Mouse (Mus musculus): ENCODE measurements around the gene Atp13a1.

Atp13a1 gene

GRCm38 (mm10) chr8:69790773-69791367 is at the start of gene Atp13a1, which contains the start of gene Zfp866:
Atp13a1 (plus strand) TSS chr8:69791163.
Zfp866 (minus strand) TSS chr8:69791178.
- Histone ChIP-seq H3K36me3 (ENCODE audit: control insufficient read depth, insufficient read depth, low read length, poor library complexity, severe bottlenecking) (peaks cover 1% of the 10 kb centered on the region), H3K27me3 (ENCODE audit: control insufficient read depth, insufficient read depth, low read length, poor library complexity, severe bottlenecking) (no peaks in the 10 kb centered on the region)
- peak; percentile 92 for DNase-seq (ENCODE audit: low read depth, low spot score)

- H3K27me3 ChIP-seq (ENCODE audit: control insufficient read depth, insufficient read depth, low read length, poor library complexity, severe bottlenecking): no peaks in the 10 kb centered on the region
- no peaks in the 10 kb centered on the region for H3K36me3 ChIP-seq (ENCODE audit: control insufficient read depth, insufficient read depth, low read length, poor library complexity, severe bottlenecking)
- DNase-seq (ENCODE audit: low read depth, low spot score): no peak
These were observed 49.7 kb upstream of the Atp13a1 start for GRCm38 (mm10) chr8:69741231-69741630.

GRCm38 (mm10) chr8:69749544-69750454 is 41.2 kb upstream of the Atp13a1 start, which contains the start of gene Zfp963:
Zfp963 (minus strand) TSS chr8:69749970.
- DNase-seq (ENCODE audit: low read depth, low spot score): peak; percentile 97
- no peaks in the 10 kb centered on the region for H3K27me3 ChIP-seq (ENCODE audit: control insufficient read depth, insufficient read depth, low read length, poor library complexity, severe bottlenecking)
- H3K36me3 ChIP-seq (ENCODE audit: control insufficient read depth, insufficient read depth, low read length, poor library complexity, severe bottlenecking): no peaks in the 10 kb centered on the region

GRCm38 (mm10) chr8:69752437-69752836 is 38.5 kb upstream of the Atp13a1 start:
- no peak for DNase-seq (ENCODE audit: low read depth, low spot score)
- no peaks in the 10 kb centered on the region for H3K27me3 ChIP-seq (ENCODE audit: control insufficient read depth, insufficient read depth, low read length, poor library complexity, severe bottlenecking)
- no peaks in the 10 kb centered on the region for H3K36me3 ChIP-seq (ENCODE audit: control insufficient read depth, insufficient read depth, low read length, poor library complexity, severe bottlenecking)

GRCm38 (mm10) chr8:69758316-69758715 is 32.6 kb upstream of the Atp13a1 start:
- DNase-seq (ENCODE audit: low read depth, low spot score): no peak
- no peaks in the 10 kb centered on the region for H3K27me3 ChIP-seq (ENCODE audit: control insufficient read depth, insufficient read depth, low read length, poor library complexity, severe bottlenecking)
- 0 out of 2 replicates have a peak, but pooled peaks cover 2% of the 10 kb centered on the region for H3K36me3 ChIP-seq (ENCODE audit: control insufficient read depth, insufficient read depth, low read length, poor library complexity, severe bottlenecking)

GRCm38 (mm10) chr8:69761814-69762445 is 29.0 kb upstream of the Atp13a1 start:
- no peak for DNase-seq (ENCODE audit: low read depth, low spot score)
- no peaks in the 10 kb centered on the region for H3K27me3 ChIP-seq (ENCODE audit: control insufficient read depth, insufficient read depth, low read length, poor library complexity, severe bottlenecking)
- peaks cover 18% of the 10 kb centered on the region for H3K36me3 ChIP-seq (ENCODE audit: control insufficient read depth, insufficient read depth, low read length, poor library complexity, severe bottlenecking)

- no peak for DNase-seq (ENCODE audit: low read depth, low spot score)
- Histone ChIP-seq H3K36me3 (ENCODE audit: control insufficient read depth, insufficient read depth, low read length, poor library complexity, severe bottlenecking) (peaks cover 5% of the 10 kb centered on the region), H3K27me3 (ENCODE audit: control insufficient read depth, insufficient read depth, low read length, poor library complexity, severe bottlenecking) (no peaks in the 10 kb centered on the region)
These were observed 19.7 kb upstream of the Atp13a1 start for GRCm38 (mm10) chr8:69771221-69771620.

GRCm38 (mm10) chr8:69772106-69772505 is 18.9 kb upstream of the Atp13a1 start:
- Histone ChIP-seq H3K36me3 (ENCODE audit: control insufficient read depth, insufficient read depth, low read length, poor library complexity, severe bottlenecking) (peaks cover 2% of the 10 kb centered on the region), H3K27me3 (ENCODE audit: control insufficient read depth, insufficient read depth, low read length, poor library complexity, severe bottlenecking) (no peaks in the 10 kb centered on the region)
- DNase-seq (ENCODE audit: low read depth, low spot score): no peak

GRCm38 (mm10) chr8:69774503-69775148 is 16.3 kb upstream of the Atp13a1 start, which contains the start of gene Gm20422:
Gm20422 (minus strand) TSS chr8:69774886.
- no peaks in the 10 kb centered on the region for H3K36me3 ChIP-seq (ENCODE audit: control insufficient read depth, insufficient read depth, low read length, poor library complexity, severe bottlenecking)
- DNase-seq (ENCODE audit: low read depth, low spot score): peak; percentile 98

GRCm38 (mm10) chr8:69775149-69775534 is 15.8 kb upstream of the Atp13a1 start:
- no peaks in the 10 kb centered on the region for H3K27me3 ChIP-seq (ENCODE audit: control insufficient read depth, insufficient read depth, low read length, poor library complexity, severe bottlenecking)
- DNase-seq (ENCODE audit: low read depth, low spot score): no peak
- no peaks in the 10 kb centered on the region for H3K36me3 ChIP-seq (ENCODE audit: control insufficient read depth, insufficient read depth, low read length, poor library complexity, severe bottlenecking)

More at GRCm38 (mm10) chr8:69774503-69775148, 16.3 kb upstream of the Atp13a1 start, which contains the start of gene Gm20422:
- H3K27me3 ChIP-seq (ENCODE audit: control insufficient read depth, insufficient read depth, low read length, poor library complexity, severe bottlenecking): no peaks in the 10 kb centered on the region

GRCm38 (mm10) chr8:69777111-69777510 is 13.9 kb upstream of the Atp13a1 start:
- DNase-seq (ENCODE audit: low read depth, low spot score): no peak
- no peaks in the 10 kb centered on the region for H3K27me3 ChIP-seq (ENCODE audit: control insufficient read depth, insufficient read depth, low read length, poor library complexity, severe bottlenecking)
- H3K36me3 ChIP-seq (ENCODE audit: control insufficient read depth, insufficient read depth, low read length, poor library complexity, severe bottlenecking): no peaks in the 10 kb centered on the region

GRCm38 (mm10) chr8:69789105-69789504 is 1.9 kb upstream of the Atp13a1 start:
- Histone ChIP-seq H3K27me3 (ENCODE audit: control insufficient read depth, insufficient read depth, low read length, poor library complexity, severe bottlenecking) (no peaks in the 10 kb centered on the region), H3K36me3 (ENCODE audit: control insufficient read depth, insufficient read depth, low read length, poor library complexity, severe bottlenecking) (peaks cover 1% of the 10 kb centered on the region; the same call in 1 of the 2 replicates)
- no peak for DNase-seq (ENCODE audit: low read depth, low spot score)

GRCm38 (mm10) chr8:69789731-69790130 is 1.2 kb upstream of the Atp13a1 start:
- no peaks in the 10 kb centered on the region for H3K27me3 ChIP-seq (ENCODE audit: control insufficient read depth, insufficient read depth, low read length, poor library complexity, severe bottlenecking)
- H3K36me3 ChIP-seq (ENCODE audit: control insufficient read depth, insufficient read depth, low read length, poor library complexity, severe bottlenecking): peaks cover 1% of the 10 kb centered on the region; the same call in 1 of the 2 replicates
- no peak for DNase-seq (ENCODE audit: low read depth, low spot score)

GRCm38 (mm10) chr8:69790364-69790763 is 599 bp upstream of the Atp13a1 start:
- Histone ChIP-seq H3K27me3 (ENCODE audit: control insufficient read depth, insufficient read depth, low read length, poor library complexity, severe bottlenecking) (no peaks in the 10 kb centered on the region), H3K36me3 (ENCODE audit: control insufficient read depth, insufficient read depth, low read length, poor library complexity, severe bottlenecking) (peaks cover 1% of the 10 kb centered on the region; the same call in 1 of the 2 replicates)
- peak; percentile 16 for DNase-seq (ENCODE audit: low read depth, low spot score)

All from splenic B cell, adult 2 months (primary cell).